Mouse (Mus musculus) midbrain, postnatal 0 days (tissue): ENCODE results near the gene Mptx1. TPM values are rescaled to one million over a fixed set of nuclear protein-coding genes. Genes with fewer than 3 reads are reported as not detected.

Experiments used
- ATAC-seq: fragments of 200-750 bp; cut with Nextera tagmentation; 2 replicates; pipeline ENCODE4 v1.8.0; 2017; ENCODE audit warnings: moderate number of reproducible peaks, mild to moderate bottlenecking, moderate TSS enrichment, moderate library complexity; ENCODE audit not compliant: low FRiP score
- DNase-seq: peaks from one replicate; pipeline ENCODE4 v3.0.0-alpha.2; 2015; ENCODE audit warnings: low spot score
- H3K27ac ChIP-seq: fragments of 300-500 bp; sonication (generic); 2 replicates; pipeline ENCODE4 v1.5.1; 2014; ENCODE audit warnings: low read depth, mild to moderate bottlenecking, low read length, mixed read lengths
- H3K27me3 ChIP-seq: fragments of 300-500 bp; sonication (generic); 2 replicates; pipeline ENCODE4 v1.6.1; 2014; ENCODE audit warnings: low read length, control low read depth, mixed read lengths; ENCODE audit not compliant: insufficient read depth
- H3K36me3 ChIP-seq: fragments of 300-500 bp; sonication (generic); 2 replicates; pipeline ENCODE4 v1.6.1; 2014; ENCODE audit warnings: low read length, control low read depth, mixed read lengths; ENCODE audit not compliant: insufficient read depth
- H3K4me1 ChIP-seq: fragments of 300-500 bp; sonication (generic); 2 replicates; pipeline ENCODE4 v1.6.1; 2014; ENCODE audit warnings: mild to moderate bottlenecking, control low read depth, antibody characterized with exemption, low read length, mixed read lengths; ENCODE audit not compliant: insufficient read depth
- H3K4me2 ChIP-seq: fragments of 300-500 bp; sonication (generic); 2 replicates; pipeline ENCODE4 v1.6.1; 2014; ENCODE audit warnings: low read depth, mild to moderate bottlenecking, low read length, mixed read lengths; ENCODE audit not compliant: poor library complexity, severe bottlenecking
- H3K4me3 ChIP-seq: fragments of 300-500 bp; sonication (generic); 2 replicates; pipeline ENCODE4 v1.5.1; 2014; ENCODE audit warnings: low read depth, mild to moderate bottlenecking, low read length, moderate library complexity
- H3K9ac ChIP-seq: fragments of 300-500 bp; sonication (generic); replicated peaks from 2 replicates; pipeline ENCODE4 v1.6.1; 2014; ENCODE audit warnings: mild to moderate bottlenecking, low read length, moderate library complexity, mixed read lengths; ENCODE audit not compliant: poor library complexity, severe bottlenecking
- H3K9me3 ChIP-seq: fragments of 300-500 bp; sonication (generic); 2 replicates; pipeline ENCODE4 v1.6.1; 2016; ENCODE audit warnings: low read length, control low read depth
- CTCF ChIP-seq: IDR thresholded peaks from 2 replicates; pipeline ENCODE4 v1.5.1; 2016; ENCODE audit warnings: antibody characterized with exemption, mild to moderate bottlenecking
- WGBS: fragments of 180-500 bp; shearing (Covaris S2); extraction: QIAGEN DNeasy Blood & Tissue Kit; methylation state at CpG from one replicate; pipeline ENCODE4 v1.1.7; 2014; 5-methylcytosine and 5-hydroxymethylcytosine counted together
- polyA plus RNA-seq: library from polyadenylated mRNA; unstranded; fragments of >200 nt; fragmentation: Nextera tagmentation; extraction: Ambion mirVana; gene quantifications from 2 replicates; pipeline ENCODE4 v1.2.1, GENCODE M21; 2015
- total RNA-seq: library from RNA; depleted of rRNA; stranded (reverse); fragments of >200 nt; gene quantifications from 2 replicates; pipeline ENCODE4 v1.2.3, GENCODE M21; 2014; rRNA removed

Mptx1 gene
- total and polyA plus RNA-seq, 2 experiments from 2014 or later = not detected

DNA sequence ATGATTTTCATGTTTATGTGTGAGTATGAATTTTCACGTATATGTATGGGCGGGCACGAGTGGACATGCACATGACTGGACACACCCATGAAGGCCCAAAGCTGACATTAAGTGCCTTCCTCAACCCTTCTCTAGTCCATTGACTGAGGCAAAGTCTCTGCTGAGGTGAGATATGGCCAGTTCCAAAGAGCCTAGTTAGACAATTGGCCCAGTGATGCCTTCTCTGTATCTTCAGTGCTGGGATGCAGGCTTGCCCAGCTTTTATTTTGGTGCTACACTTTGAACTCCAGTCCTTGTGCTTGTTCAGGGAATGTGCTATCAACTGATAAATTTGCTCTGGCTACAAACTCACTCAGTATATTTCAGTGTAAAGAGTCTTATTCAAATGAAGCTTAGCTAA, 43.5 kb downstream of the Mptx1 start:
- no peak for TF ChIP-seq CTCF
- DNase-seq (no peak), ATAC-seq (no peak)
- Histone ChIP-seq H3K27ac (no peak overlapping the region), H3K27me3 (no peaks in the 10 kb centered on the region), H3K36me3 (no peaks in the 10 kb centered on the region), H3K4me2 (no peak overlapping the region), H3K4me3 (no peak overlapping the region), H3K9ac (no peak overlapping the region), H3K4me1 (no peaks in the 10 kb centered on the region), H3K9me3 (no peaks in the 10 kb centered on the region)
- 98% methylated on average over 3 of the region's 3 CpGs for WGBS

Other genes starting within 250 kb of the Mptx1 start
- gene Olfr429, start 246.2 kb upstream of the Mptx1 start, total RNA-seq = not detected in 2 replicates
- gene Olfr429, start 246.2 kb upstream of the Mptx1 start, polyA plus RNA-seq = 0.10 TPM in 1 of 2 replicates, not detected in the other
- not detected in 2 replicates for gene Olfr427, start 233.6 kb upstream of the Mptx1 start, total RNA-seq
- not detected in 2 replicates for gene Olfr427, start 233.6 kb upstream of the Mptx1 start, polyA plus RNA-seq
- gene Olfr231, start 209.4 kb upstream of the Mptx1 start, total RNA-seq = not detected in 2 replicates
- not detected in 2 replicates for gene Olfr231, start 209.4 kb upstream of the Mptx1 start, polyA plus RNA-seq
- not detected in 2 replicates for gene Olfr424, start 199.0 kb upstream of the Mptx1 start, total RNA-seq
- gene Olfr424, start 199.0 kb upstream of the Mptx1 start, polyA plus RNA-seq = not detected in 2 replicates
- not detected in 2 replicates for gene Olfr420, start 174.9 kb upstream of the Mptx1 start, total RNA-seq
- not detected in 2 replicates for gene Olfr420, start 174.9 kb upstream of the Mptx1 start, polyA plus RNA-seq
- gene Spta1, start 157.7 kb upstream of the Mptx1 start, total RNA-seq = 0.16 and 0.19 TPM in 2 replicates
- gene Spta1, start 157.7 kb upstream of the Mptx1 start, polyA plus RNA-seq = 0.04 TPM in 1 of 2 replicates, not detected in the other
- not detected in 2 replicates for gene Olfr419, start 78.5 kb upstream of the Mptx1 start, total RNA-seq
- gene Olfr419, start 78.5 kb upstream of the Mptx1 start, polyA plus RNA-seq = not detected in 2 replicates
- not detected in 2 replicates for gene Olfr417, start 34.6 kb downstream of the Mptx1 start, total RNA-seq
- gene Olfr417, start 34.6 kb downstream of the Mptx1 start, polyA plus RNA-seq = not detected in 2 replicates
- not detected in 2 replicates for gene Olfr248, start 60.5 kb downstream of the Mptx1 start, total RNA-seq
- not detected in 2 replicates for gene Olfr248, start 60.5 kb downstream of the Mptx1 start, polyA plus RNA-seq
- gene Olfr414, start 93.5 kb downstream of the Mptx1 start, total RNA-seq = not detected in 2 replicates
- gene Olfr414, start 93.5 kb downstream of the Mptx1 start, polyA plus RNA-seq = not detected in 2 replicates
- gene Olfr220, start 111.6 kb downstream of the Mptx1 start, total RNA-seq = not detected in 2 replicates
- not detected in 2 replicates for gene Olfr220, start 111.6 kb downstream of the Mptx1 start, polyA plus RNA-seq
- 19.9 and 25.3 TPM in 2 replicates for gene Fmn2, start 171.3 kb downstream of the Mptx1 start, total RNA-seq
- gene Fmn2, start 171.3 kb downstream of the Mptx1 start, polyA plus RNA-seq = 6.0 and 8.2 TPM in 2 replicates